Mouse (Mus musculus) cerebellum, adult 2 months (tissue): ENCODE measurements around the gene Prss45. TPM values are rescaled to one million over a fixed set of nuclear protein-coding genes. Genes with fewer than 3 reads are reported as not detected.
A peak's percentile ranks its signal among the peaks of the same experiment; 100 is the strongest.

Source experiments
- DNase-seq, 2 experiments: peaks; one replicate each; pipeline ENCODE4 v3.0.0; 2021
- H3K27ac ChIP-seq: fragments of 200-500 bp; 2 replicates; pipeline ENCODE4 v1.5.1; 2012; ENCODE audit warnings: low read length, control low read depth, inconsistent platforms; ENCODE audit not compliant: insufficient read depth
- H3K27me3 ChIP-seq: fragments of 200-500 bp; 2 replicates; pipeline ENCODE4 v1.6.1; 2012; ENCODE audit warnings: inconsistent platforms, mild to moderate bottlenecking, low read length, moderate library complexity; ENCODE audit not compliant: control insufficient read depth, insufficient read depth
- H3K4me1 ChIP-seq: fragments of 200-500 bp; 2 replicates; pipeline ENCODE4 v1.6.1; 2011; ENCODE audit warnings: low read length; ENCODE audit not compliant: control insufficient read depth, insufficient read depth
- H3K4me3 ChIP-seq: fragments of 200-500 bp; replicated peaks from 2 replicates; pipeline ENCODE3; 2011; ENCODE audit warnings: mild to moderate bottlenecking, low read depth, low read length, control low read depth; ENCODE audit not compliant: insufficient read depth
- CTCF ChIP-seq: fragments of 200-500 bp; IDR thresholded peaks from 2 replicates; pipeline ENCODE4 v1.5.1; 2011; ENCODE audit warnings: low read depth, mild to moderate bottlenecking, control low read depth, low read length, moderate library complexity, borderline replicate concordance; ENCODE audit not compliant: insufficient read depth
- POLR2A ChIP-seq: fragments of 200-500 bp; IDR thresholded peaks from 2 replicates; pipeline ENCODE4 v1.6.1; 2011; ENCODE audit warnings: low read length, control low read depth, borderline replicate concordance; ENCODE audit not compliant: insufficient read depth
- WGBS: fragments of 180-500 bp; shearing (Covaris S2); methylation state at CpG from one replicate; pipeline ENCODE4 v1.1.7; 2018; 5-methylcytosine and 5-hydroxymethylcytosine counted together
- polyA plus RNA-seq: library from polyadenylated mRNA; depleted of rRNA; stranded (reverse); fragments of >200 nt; gene quantifications from 2 replicates; pipeline ENCODE4 v1.2.3, GENCODE M21; 2012; rRNA removed

Gene Prss45
- polyA plus RNA-seq, 1 experiment, result 0.43 TPM

DNA sequence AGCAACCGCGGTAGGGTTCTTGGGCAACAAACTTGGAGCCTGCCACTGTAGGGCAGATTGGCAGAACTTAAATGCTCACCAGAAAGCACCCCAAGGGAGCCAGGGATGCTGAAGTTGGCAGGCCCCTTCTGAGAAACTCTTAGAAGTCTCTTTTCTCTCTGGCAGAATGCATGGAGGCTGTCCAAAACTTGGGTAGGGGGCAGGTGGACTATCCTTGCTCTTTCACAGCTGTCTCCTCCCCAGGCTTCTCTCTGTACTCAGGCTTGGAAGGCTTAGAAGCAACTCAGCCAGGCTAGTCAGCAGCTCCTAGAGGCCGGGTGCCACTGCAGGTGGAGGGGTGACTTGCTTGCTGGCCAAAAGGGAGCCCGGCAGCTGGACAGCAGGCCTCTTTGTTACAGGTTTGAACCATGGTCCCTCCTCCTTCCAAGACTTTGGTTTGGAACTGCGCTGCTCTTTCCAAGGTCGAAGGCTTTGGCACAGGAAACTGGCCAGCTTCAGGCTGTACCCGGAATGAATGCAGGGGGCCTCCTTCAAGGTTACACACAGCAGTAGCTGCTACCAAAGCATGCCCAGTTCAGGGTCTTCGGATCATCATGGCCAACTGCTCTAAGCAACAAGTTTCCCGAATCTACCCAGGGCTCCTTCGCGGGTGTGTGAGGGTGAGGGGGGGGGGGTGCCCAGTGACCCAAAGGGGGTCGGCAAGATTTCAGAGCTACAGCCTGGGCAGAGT is 45.0 kb downstream of the Prss45 start, which contains the start of gene Als2cl:
Gene Als2cl, plus strand, starts transcription at position 680 of the 730 bp plus-strand sequence.
- no peaks in the 10 kb centered on the region for H3K27me3 ChIP-seq
- peak within 1 kb of the TSS; percentile 49 for H3K4me3 ChIP-seq
- WGBS, result 11% methylated on average over 12 of the region's 12 CpGs
- no peak for TF ChIP-seq POLR2A
- no peak for TF ChIP-seq CTCF
- peak in 1 of 2 experiments; percentile 29 for DNase-seq
- peak within 1 kb of the TSS; percentile 35; the same call in 1 of the 2 replicates for H3K27ac ChIP-seq
- peaks cover 4% of the 10 kb centered on the region for H3K4me1 ChIP-seq

DNA sequence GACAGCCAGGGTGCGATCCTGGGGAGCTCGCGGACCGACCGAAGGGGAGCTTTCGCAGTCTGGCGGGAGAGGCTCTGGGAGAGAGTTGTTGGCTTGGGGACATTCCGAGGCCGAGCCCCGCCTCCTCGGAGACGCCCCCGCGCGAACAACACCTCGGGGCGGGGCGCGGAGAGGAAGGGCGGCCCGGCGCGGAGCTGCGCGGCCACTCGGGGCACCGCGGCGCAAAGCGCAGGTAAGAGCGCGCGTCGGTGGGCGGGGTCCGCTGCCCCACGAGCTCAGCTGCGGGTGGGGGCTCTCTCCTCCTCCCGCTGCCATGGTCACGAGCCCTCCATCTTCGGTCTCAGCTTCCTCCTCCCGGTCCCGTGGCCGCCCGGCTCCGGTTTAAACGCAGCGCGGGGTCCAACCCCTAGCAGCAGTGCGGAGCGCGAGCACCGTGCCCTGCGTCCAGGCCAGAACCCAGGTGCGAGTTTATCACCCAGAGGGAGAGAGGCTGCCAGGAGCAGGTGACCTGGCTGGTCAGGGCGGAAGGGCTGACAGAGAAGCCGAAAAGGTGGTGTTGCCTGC is 45.7 kb downstream of the Prss45 start, which contains the start of gene Tmie:
Gene Tmie, minus strand, starts transcription at position 116 of the 564 bp plus-strand sequence.
- no peak for TF ChIP-seq POLR2A
- no peak for TF ChIP-seq CTCF
- under 1% methylated on average over 57 of the region's 57 CpGs for WGBS
- H3K27ac ChIP-seq, result peak within 1 kb of the TSS; percentile 35; the same call in 1 of the 2 replicates
- H3K4me1 ChIP-seq, result peaks cover 4% of the 10 kb centered on the region
- peak within 1 kb of the TSS; percentile 49 for H3K4me3 ChIP-seq
- peak in 1 of 2 experiments; percentile 23 for DNase-seq
- H3K27me3 ChIP-seq, result no peaks in the 10 kb centered on the region

DNA sequence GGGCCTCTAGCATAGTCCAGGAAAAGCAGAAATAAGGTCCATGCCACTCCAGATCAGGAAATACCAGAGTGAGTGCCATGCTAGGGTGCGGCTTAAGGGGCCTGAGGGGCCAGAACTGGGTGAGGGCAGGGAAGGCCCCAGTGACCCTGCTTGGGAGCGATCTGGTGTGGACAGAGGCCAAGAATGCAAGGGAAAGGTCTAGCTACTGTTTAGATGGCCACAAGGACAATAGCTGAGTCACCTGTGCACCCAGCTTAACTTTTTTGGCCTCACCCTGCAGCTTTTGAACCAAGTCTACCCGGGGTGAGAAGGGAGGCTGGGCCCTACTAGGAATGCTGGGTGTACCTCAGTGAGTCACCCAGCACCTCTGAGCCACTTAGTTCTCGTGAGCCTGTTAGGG is 46.4 kb downstream of the Prss45 start:
- peaks cover 4% of the 10 kb centered on the region for H3K4me1 ChIP-seq
- H3K4me3 ChIP-seq, result peak overlapping the region; percentile 26
- no peak overlapping the region; the same call in 1 of the 2 replicates for H3K27ac ChIP-seq
- H3K27me3 ChIP-seq, result no peaks in the 10 kb centered on the region
- WGBS, result 74% methylated on average over 4 of the region's 4 CpGs
- TF ChIP-seq POLR2A, result no peak
- no peak for TF ChIP-seq CTCF
- DNase-seq, result no peak

DNA sequence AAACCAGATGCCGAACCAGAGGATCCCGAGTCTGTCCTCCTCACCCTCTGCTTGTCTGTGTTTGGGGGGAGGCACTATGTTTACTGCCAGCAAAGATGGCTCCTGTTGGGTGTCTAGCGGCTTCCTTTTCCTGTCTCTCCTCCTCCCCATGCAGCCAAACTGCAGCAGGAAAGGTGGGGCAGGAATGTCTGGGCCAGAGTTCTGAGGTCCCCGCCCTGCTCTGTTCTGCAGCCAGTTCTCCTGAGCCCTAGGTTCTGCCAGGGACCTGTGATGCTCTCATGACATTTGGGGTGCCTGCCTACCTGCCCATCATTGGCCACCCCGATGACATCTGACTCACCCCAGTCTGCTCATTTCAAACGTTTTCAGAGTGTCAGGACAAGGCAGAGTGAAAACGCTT is 47.6 kb downstream of the Prss45 start:
- DNase-seq, result no peak
- Histone ChIP-seq H3K4me3 (no peak overlapping the region), H3K27ac (no peak overlapping the region), H3K27me3 (no peaks in the 10 kb centered on the region), H3K4me1 (peaks cover 4% of the 10 kb centered on the region)
- TF ChIP-seq CTCF (no peak), POLR2A (no peak)
- WGBS, result 77% methylated on average over 7 of the region's 7 CpGs

DNA sequence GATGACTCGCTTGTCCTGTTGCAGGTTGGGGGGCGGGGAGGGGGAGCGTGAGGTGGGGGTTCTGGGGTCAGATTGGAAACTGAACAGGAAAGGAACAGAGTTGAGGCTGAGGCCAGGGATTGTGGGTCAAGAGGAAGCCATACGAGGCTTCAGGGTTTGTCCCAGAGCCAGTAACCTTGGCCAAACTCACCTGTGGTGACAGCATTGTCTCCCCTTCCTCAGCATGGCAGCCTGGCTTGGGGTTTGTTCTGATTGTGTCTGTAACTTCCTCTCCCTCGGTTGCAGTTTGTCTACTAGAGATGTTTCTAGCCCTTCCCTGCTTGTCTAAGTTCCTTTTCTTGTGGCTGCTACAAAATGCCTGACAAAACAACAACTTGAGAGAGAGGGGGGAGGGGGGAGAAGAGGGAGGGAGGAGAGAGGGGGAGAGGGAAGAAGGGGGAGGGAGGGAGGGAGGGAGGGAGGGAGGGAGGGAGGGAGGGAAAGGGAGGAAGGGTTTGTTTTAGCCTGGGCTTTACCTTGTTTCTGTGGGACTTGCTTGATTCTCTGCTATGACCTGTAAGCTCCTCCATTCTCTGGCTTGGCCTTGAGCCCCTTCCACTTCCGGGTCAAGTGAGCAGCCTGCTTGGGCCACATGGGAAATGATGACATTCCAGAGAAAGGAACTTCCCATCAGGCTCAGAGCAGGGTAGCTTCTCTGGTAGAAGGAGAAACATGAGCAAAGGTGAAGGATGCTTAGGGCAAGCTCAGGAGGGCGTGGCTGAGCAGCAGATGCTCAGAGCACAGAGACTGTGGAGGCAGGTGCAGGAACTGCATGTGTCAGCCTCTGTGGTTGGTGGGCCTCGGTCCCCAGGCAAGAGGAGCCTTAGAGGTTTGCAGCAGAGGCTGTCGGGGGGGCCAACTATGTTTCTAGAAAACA is 53.3 kb downstream of the Prss45 start:
- H3K4me3 ChIP-seq, result no peak overlapping the region
- WGBS, result 60% methylated on average over 9 of the region's 9 CpGs
- TF ChIP-seq CTCF, result no peak
- no peaks in the 10 kb centered on the region for H3K4me1 ChIP-seq
- no peaks in the 10 kb centered on the region for H3K27me3 ChIP-seq
- DNase-seq, result no peak
- no peak overlapping the region for H3K27ac ChIP-seq

DNA sequence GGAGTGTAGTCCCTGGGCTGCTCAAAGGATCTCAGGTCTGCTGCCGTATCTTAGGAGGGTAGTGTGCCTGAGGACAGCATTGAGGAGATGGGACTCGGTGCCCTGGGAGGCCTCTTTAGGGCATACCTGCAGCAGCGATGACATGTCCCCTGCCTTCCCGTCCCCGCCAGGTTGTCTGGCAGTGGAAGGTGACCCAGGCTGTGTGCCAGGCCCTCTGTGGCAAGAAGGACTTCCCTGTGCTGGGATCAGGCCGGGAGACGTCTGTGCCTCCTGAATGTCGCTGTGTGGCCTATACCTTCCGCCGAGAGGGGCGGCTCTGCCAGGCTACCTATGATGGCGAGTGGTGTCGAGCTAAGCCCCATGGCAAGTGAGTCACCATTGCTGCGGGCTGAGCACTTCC is 54.5 kb downstream of the Prss45 start:
- no peak overlapping the region for H3K27ac ChIP-seq
- H3K4me3 ChIP-seq, result no peak overlapping the region
- 71% methylated on average over 14 of the region's 14 CpGs for WGBS
- TF ChIP-seq CTCF, result no peak
- TF ChIP-seq POLR2A, result no peak
- no peak for DNase-seq
- no peaks in the 10 kb centered on the region for H3K4me1 ChIP-seq
- no peaks in the 10 kb centered on the region for H3K27me3 ChIP-seq

DNA sequence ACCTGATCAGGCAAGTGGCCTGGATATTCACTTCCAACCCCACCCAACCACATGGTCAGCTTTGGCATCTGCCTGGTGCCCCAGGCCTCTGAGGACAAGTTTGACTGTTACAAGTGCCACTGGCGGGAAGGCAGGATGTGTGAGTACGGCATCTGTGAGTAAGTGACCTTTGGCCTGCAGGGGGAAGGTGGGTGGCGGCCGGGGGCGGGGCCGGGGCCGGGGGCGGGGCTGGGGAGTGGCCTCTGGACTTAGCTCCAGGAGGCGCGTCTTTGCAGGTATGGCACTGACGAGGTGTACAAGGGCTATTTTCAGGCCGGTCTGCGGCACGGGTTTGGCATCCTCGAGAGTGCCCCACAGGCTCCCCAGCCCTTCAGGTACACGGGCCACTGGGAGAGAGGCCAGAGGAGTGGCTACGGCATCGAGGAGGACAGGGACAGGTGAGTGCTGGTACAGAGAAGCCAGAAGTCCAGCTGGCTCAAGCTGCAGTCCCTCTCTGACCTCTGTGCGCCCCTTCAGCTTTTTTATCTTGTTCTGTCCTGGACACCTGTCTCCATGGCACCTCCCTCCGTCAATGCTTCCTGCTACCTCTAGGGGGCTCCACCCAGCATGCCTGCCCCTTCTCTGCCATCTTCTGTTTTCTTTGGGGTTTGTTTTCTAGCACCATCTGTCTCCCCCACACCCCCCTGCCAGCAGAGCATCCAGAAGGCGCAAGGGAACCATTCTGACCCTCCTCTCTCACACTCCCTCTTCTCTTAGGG is 55.8 kb downstream of the Prss45 start:
- Histone ChIP-seq H3K4me1 (no peaks in the 10 kb centered on the region), H3K27ac (no peak overlapping the region), H3K4me3 (no peak overlapping the region), H3K27me3 (no peaks in the 10 kb centered on the region)
- DNase-seq, result no peak
- 20% methylated on average over 21 of the region's 21 CpGs for WGBS
- TF ChIP-seq POLR2A (no peak), CTCF (no peak)

Other genes with a start within 250 kb of the Prss45 start
- gene Nradd, start 210.1 kb upstream of the Prss45 start, polyA plus RNA-seq, result 3.2 and 3.5 TPM in 2 replicates
- 16.8 and 19.1 TPM in 2 replicates for gene Nbeal2, start 180.4 kb upstream of the Prss45 start, polyA plus RNA-seq
- 98.5 and 102 TPM in 2 replicates for gene Ccdc12, start 178.1 kb upstream of the Prss45 start, polyA plus RNA-seq
- gene Myl3, start 92.7 kb upstream of the Prss45 start, polyA plus RNA-seq, result 0.43 and 0.51 TPM in 2 replicates
- 12.5 and 12.9 TPM in 2 replicates for gene Pth1r, start 87.4 kb upstream of the Prss45 start, polyA plus RNA-seq
- gene Prss42, start 36.4 kb upstream of the Prss45 start, polyA plus RNA-seq, result not detected in 2 replicates
- gene Prss44, start 20.6 kb upstream of the Prss45 start, polyA plus RNA-seq, result not detected in 2 replicates
- 0.08 and 0.10 TPM in 2 replicates for gene Prss43, start 7.9 kb upstream of the Prss45 start, polyA plus RNA-seq
- not detected in 2 replicates for gene Prss46, start 9.9 kb downstream of the Prss45 start, polyA plus RNA-seq
- 0.71 and 0.72 TPM in 2 replicates for gene Prss50, start 23.4 kb downstream of the Prss45 start, polyA plus RNA-seq
- 15.1 and 15.8 TPM in 2 replicates for gene Als2cl, start 45.3 kb downstream of the Prss45 start, polyA plus RNA-seq
- gene Tmie, start 45.5 kb downstream of the Prss45 start, polyA plus RNA-seq, result 3.7 and 4.4 TPM in 2 replicates
- not detected in 2 replicates for gene Fam240a, start 82.3 kb downstream of the Prss45 start, polyA plus RNA-seq
- gene Tdgf1, start 111.6 kb downstream of the Prss45 start, polyA plus RNA-seq, result 7.2 and 7.5 TPM in 2 replicates
- 3.2 and 3.5 TPM in 2 replicates for gene Lrrc2, start 117.0 kb downstream of the Prss45 start, polyA plus RNA-seq
- 0.34 and 0.63 TPM in 2 replicates for gene Rtp3, start 156.0 kb downstream of the Prss45 start, polyA plus RNA-seq
- 0.49 and 1.6 TPM in 2 replicates for gene Ltf, start 184.7 kb downstream of the Prss45 start, polyA plus RNA-seq
- gene Ccrl2, start 222.9 kb downstream of the Prss45 start, polyA plus RNA-seq, result 1.1 and 2.2 TPM in 2 replicates